Mouse (Mus musculus) MEL (cell line): ENCODE measurements at regions not wholly inside any gene's neighbourhood (a gene's known extent, or its start where the extent isn't known, plus 50 kb on each side); places are given as distances from the start of the nearest gene placed in this dataset.

ENCODE experiments used
- CHD2 ChIP-seq: IDR thresholded peaks from 2 replicates; pipeline ENCODE4 v1.6.1; 2011; ENCODE audit warnings: low read length, improper control_type of control experiment
- CTCF ChIP-seq, 3 experiments: IDR thresholded peaks in 2 of 3; conservative IDR thresholded peaks in 1 of 3; 2 replicates each; pipeline ENCODE4 v1.5.1; 2011 to 2012; ENCODE audit warnings: low read length in 3 of 3, low read depth in 2 of 3, mild to moderate bottlenecking in 2 of 3, improper control_type of control experiment in 1 of 3, inconsistent platforms in 1 of 3, mixed read lengths in 1 of 3, moderate library complexity in 1 of 3; ENCODE audit not compliant: control insufficient read depth in 1 of 3, insufficient read depth in 1 of 3, poor library complexity in 1 of 3, severe bottlenecking in 1 of 3
- E2F4 ChIP-seq: IDR thresholded peaks from 2 replicates; pipeline ENCODE4 v1.6.1; 2011; ENCODE audit warnings: low read depth, low read length, improper control_type of control experiment, borderline replicate concordance
- EP300 ChIP-seq, 2 experiments: IDR thresholded peaks; 2 replicates each; pipeline ENCODE4 v1.6.1; 2011; ENCODE audit warnings: improper control_type of control experiment in 2 of 2, low read length in 2 of 2, low read depth in 1 of 2, mild to moderate bottlenecking in 1 of 2
- GABPA ChIP-seq: IDR thresholded peaks from 2 replicates; pipeline ENCODE4 v1.6.1; 2012; ENCODE audit warnings: low read depth, mild to moderate bottlenecking, inconsistent platforms, low read length, improper control_type of control experiment, moderate library complexity
- GATA1 ChIP-seq: IDR thresholded peaks from 2 replicates; pipeline ENCODE4 v1.6.1; 2011; ENCODE audit warnings: low read depth, low read length, improper control_type of control experiment
- HCFC1 ChIP-seq: IDR thresholded peaks from 2 replicates; pipeline ENCODE4 v1.6.1; 2012; ENCODE audit warnings: low read depth, mild to moderate bottlenecking, inconsistent platforms, low read length, improper control_type of control experiment, moderate library complexity
- MAFK ChIP-seq: IDR thresholded peaks from 2 replicates; pipeline ENCODE4 v1.6.1; 2011; ENCODE audit warnings: low read depth, mild to moderate bottlenecking, low read length, improper control_type of control experiment, borderline replicate concordance
- POLR2A ChIP-seq, 2 experiments: IDR thresholded peaks; 2 replicates each; pipeline ENCODE4 v1.6.1; 2011 to 2012; ENCODE audit warnings: low read length in 2 of 2, mild to moderate bottlenecking in 2 of 2, control low read depth in 1 of 2, improper control_type of control experiment in 1 of 2, low read depth in 1 of 2, moderate library complexity in 1 of 2; ENCODE audit not compliant: control insufficient read depth in 1 of 2, insufficient read depth in 1 of 2, poor library complexity in 1 of 2
- SMC3 ChIP-seq: IDR thresholded peaks from 2 replicates; pipeline ENCODE4 v1.6.1; 2011; ENCODE audit warnings: low read depth, low read length, improper control_type of control experiment
- ZC3H11A ChIP-seq: IDR thresholded peaks from 2 replicates; pipeline ENCODE4 v1.6.1; 2012; ENCODE audit warnings: low read depth, mild to moderate bottlenecking, inconsistent platforms, low read length, improper control_type of control experiment
- ZNF384 ChIP-seq: IDR thresholded peaks from 2 replicates; pipeline ENCODE4 v1.6.1; 2012; ENCODE audit warnings: low read depth, mild to moderate bottlenecking, inconsistent platforms, low read length, improper control_type of control experiment

GRCm38 (mm10) chr14:104594851-104595250 lies 72.4 kb upstream of the Rnf219 start:
- TF ChIP-seq CHD2: no peak
- no peak for TF ChIP-seq MAFK
- TF ChIP-seq E2F4: no peak
- TF ChIP-seq EP300 (IDR thresholded peaks at IDR 0.05; ENCODE audit: low read depth in 1 of 2, low read length in 2 of 2): peak in 1 of 2 experiments; percentile 27; a peak in 1 of 4 replicates
- TF ChIP-seq HCFC1: no peak
- peak; percentile 86 for TF ChIP-seq ZNF384
- no peak for TF ChIP-seq CTCF (IDR thresholded peaks at IDR 0.05 in 2 of 3, conservative IDR thresholded peaks at IDR 0.05 in 1 of 3; ENCODE audit: control insufficient read depth in 1 of 3, insufficient read depth in 1 of 3, low read depth in 2 of 3, low read length in 3 of 3, poor library complexity in 1 of 3, severe bottlenecking in 1 of 3)
- no peak for TF ChIP-seq POLR2A (IDR thresholded peaks at IDR 0.05; ENCODE audit: control insufficient read depth in 1 of 2, insufficient read depth in 1 of 2, low read depth in 1 of 2, low read length in 2 of 2, poor library complexity in 1 of 2)
- no peak for TF ChIP-seq ZC3H11A
- TF ChIP-seq GATA1: peak; percentile 45; the same call in 1 of the 2 replicates
- TF ChIP-seq SMC3: no peak
- no peak for TF ChIP-seq GABPA
